Mouse (Mus musculus): ENCODE measurements around the gene P2rx4. TPM values are rescaled to one million over a fixed set of nuclear protein-coding genes. Genes with fewer than 3 reads are reported as not detected.

P2rx4 gene
- polyA plus RNA-seq, 1 experiment from 2014 or later: 20.8 TPM

GRCm38 (mm10) chr5:122700109-122700836 lies 7.1 kb upstream of the P2rx4 start:
- Histone ChIP-seq H3K4me1 (ENCODE audit: control insufficient read depth, insufficient read depth, low read depth, low read length) (no peaks in the 10 kb centered on the region), H3K9ac (ENCODE audit: low read depth, low read length) (no peak overlapping the region), H3K27ac (ENCODE audit: low read depth, low read length) (no peak overlapping the region), H3K36me3 (ENCODE audit: control insufficient read depth, insufficient read depth, low read length) (no peaks in the 10 kb centered on the region), H3K9me3 (ENCODE audit: control insufficient read depth, low read length) (no peaks in the 10 kb centered on the region), H3K4me2 (ENCODE audit: low read length) (no peak overlapping the region), H3K4me3 (ENCODE audit: low read length) (no peak overlapping the region), H3K27me3 (replicated peaks; ENCODE audit: control insufficient read depth, insufficient read depth, low read length) (no peaks in the 10 kb centered on the region)
- ATAC-seq: no peak
- WGBS: 87% methylated on average over 12 of the region's 12 CpGs

DNA sequence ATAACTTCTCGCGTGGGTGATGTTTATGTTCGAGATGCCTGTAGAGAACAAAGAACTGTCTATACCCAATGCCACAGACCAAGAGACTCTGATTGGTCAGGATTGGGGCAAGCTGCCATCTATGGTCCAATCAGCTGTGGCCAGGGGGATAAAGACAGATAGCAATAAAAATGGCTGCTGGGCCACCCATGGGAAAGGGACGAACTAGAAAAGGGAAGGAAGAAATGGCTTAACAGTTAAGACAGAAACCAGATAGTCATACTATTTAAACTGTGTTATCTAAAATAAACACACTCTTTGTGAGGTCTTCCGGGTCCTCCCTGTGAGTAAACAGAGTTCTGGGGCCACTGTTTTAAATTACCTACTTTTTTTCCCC lies 6.5 kb upstream of the P2rx4 start:
- H3K9ac ChIP-seq (ENCODE audit: low read depth, low read length): no peak overlapping the region
- WGBS: 72% methylated on average over 5 of the region's 5 CpGs
- H3K4me1 ChIP-seq (ENCODE audit: control insufficient read depth, insufficient read depth, low read depth, low read length): no peaks in the 10 kb centered on the region
- H3K27me3 ChIP-seq (replicated peaks; ENCODE audit: control insufficient read depth, insufficient read depth, low read length): no peaks in the 10 kb centered on the region
- no peaks in the 10 kb centered on the region for H3K36me3 ChIP-seq (ENCODE audit: control insufficient read depth, insufficient read depth, low read length)
- H3K4me3 ChIP-seq (ENCODE audit: low read length): no peak overlapping the region
- H3K4me2 ChIP-seq (ENCODE audit: low read length): no peak overlapping the region
- ATAC-seq: no peak
- no peak overlapping the region for H3K27ac ChIP-seq (ENCODE audit: low read depth, low read length)
- no peaks in the 10 kb centered on the region for H3K9me3 ChIP-seq (ENCODE audit: control insufficient read depth, low read length)

DNA sequence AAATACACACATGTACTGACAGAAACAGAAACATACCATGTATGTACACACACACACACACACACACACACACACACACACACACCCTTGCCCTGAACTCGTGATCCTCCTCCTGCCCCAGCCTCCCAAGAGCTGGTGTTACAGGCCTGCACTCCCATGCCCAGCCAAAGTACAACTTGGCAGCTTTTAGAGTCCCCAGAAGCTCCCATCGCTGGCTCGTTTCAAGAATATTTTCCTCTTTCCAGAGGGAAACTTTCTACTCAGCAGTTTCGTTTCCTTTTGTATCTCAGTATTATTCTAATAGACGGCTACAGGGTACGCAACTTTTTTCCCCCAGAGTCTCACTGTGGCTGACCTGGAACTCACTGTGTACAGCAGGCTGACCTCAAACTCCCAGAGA lies 5.2 kb upstream of the P2rx4 start:
- ATAC-seq: no peak
- H3K9me3 ChIP-seq (ENCODE audit: control insufficient read depth, low read length): no peaks in the 10 kb centered on the region
- 76% methylated on average over 6 of the region's 6 CpGs for WGBS

GRCm38 (mm10) chr5:122703574-122703973 lies 3.8 kb upstream of the P2rx4 start:
- H3K4me2 ChIP-seq (ENCODE audit: low read length): no peak overlapping the region
- 87% methylated on average over 2 of the region's 2 CpGs for WGBS
- H3K36me3 ChIP-seq (ENCODE audit: control insufficient read depth, insufficient read depth, low read length): no peaks in the 10 kb centered on the region
- H3K27ac ChIP-seq (ENCODE audit: low read depth, low read length): no peak overlapping the region
- peaks cover 11% of the 10 kb centered on the region for H3K4me1 ChIP-seq (ENCODE audit: control insufficient read depth, insufficient read depth, low read depth, low read length)
- H3K9ac ChIP-seq (ENCODE audit: low read depth, low read length): no peak overlapping the region
- no peak overlapping the region for H3K4me3 ChIP-seq (ENCODE audit: low read length)
- H3K27me3 ChIP-seq (replicated peaks; ENCODE audit: control insufficient read depth, insufficient read depth, low read length): no peaks in the 10 kb centered on the region
- no peaks in the 10 kb centered on the region for H3K9me3 ChIP-seq (ENCODE audit: control insufficient read depth, low read length)
- no peak for ATAC-seq

More for the DNA sequence above, 5.2 kb upstream of the P2rx4 start:
- no peak overlapping the region for H3K4me2 ChIP-seq (ENCODE audit: low read length)
- no peaks in the 10 kb centered on the region for H3K36me3 ChIP-seq (ENCODE audit: control insufficient read depth, insufficient read depth, low read length)
- H3K4me3 ChIP-seq (ENCODE audit: low read length): no peak overlapping the region
- H3K4me1 ChIP-seq (ENCODE audit: control insufficient read depth, insufficient read depth, low read depth, low read length): peaks cover 6% of the 10 kb centered on the region
- H3K27ac ChIP-seq (ENCODE audit: low read depth, low read length): no peak overlapping the region
- H3K27me3 ChIP-seq (replicated peaks; ENCODE audit: control insufficient read depth, insufficient read depth, low read length): no peaks in the 10 kb centered on the region
- H3K9ac ChIP-seq (ENCODE audit: low read depth, low read length): no peak overlapping the region

DNA sequence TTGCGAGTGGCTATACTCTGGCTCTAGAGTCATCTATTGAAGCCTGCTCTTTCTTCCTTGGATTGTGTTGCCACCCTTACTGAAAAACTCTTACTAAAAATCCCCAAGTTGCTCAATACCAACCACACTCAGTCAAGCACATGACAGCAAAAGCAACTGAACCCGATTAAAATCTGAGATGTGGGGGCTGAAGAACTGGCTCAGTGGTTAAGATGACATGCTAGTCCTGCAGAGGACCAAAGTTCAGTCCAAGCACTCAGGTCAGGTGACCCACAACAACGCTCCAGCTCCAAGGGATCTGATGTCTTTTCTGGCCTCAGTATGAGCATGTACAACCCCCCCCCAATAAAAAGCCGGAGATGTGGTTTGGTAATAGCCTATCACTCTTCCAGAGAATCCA lies 2.8 kb upstream of the P2rx4 start:
- 92% methylated on average over 4 of the region's 4 CpGs for WGBS
- H3K36me3 ChIP-seq (ENCODE audit: control insufficient read depth, insufficient read depth, low read length): no peaks in the 10 kb centered on the region

GRCm38 (mm10) chr5:122705174-122705573 lies 2.2 kb upstream of the P2rx4 start:
- no peak overlapping the region for H3K4me2 ChIP-seq (ENCODE audit: low read length)
- no peaks in the 10 kb centered on the region for H3K9me3 ChIP-seq (ENCODE audit: control insufficient read depth, low read length)
- WGBS: 78% methylated on average over 3 of the region's 3 CpGs
- no peak overlapping the region for H3K27ac ChIP-seq (ENCODE audit: low read depth, low read length)
- H3K4me1 ChIP-seq (ENCODE audit: control insufficient read depth, insufficient read depth, low read depth, low read length): peaks cover 11% of the 10 kb centered on the region
- no peaks in the 10 kb centered on the region for H3K27me3 ChIP-seq (replicated peaks; ENCODE audit: control insufficient read depth, insufficient read depth, low read length)
- no peak overlapping the region for H3K4me3 ChIP-seq (ENCODE audit: low read length)
- no peaks in the 10 kb centered on the region for H3K36me3 ChIP-seq (ENCODE audit: control insufficient read depth, insufficient read depth, low read length)
- no peak for ATAC-seq
- H3K9ac ChIP-seq (ENCODE audit: low read depth, low read length): no peak overlapping the region

More for the DNA sequence above, 2.8 kb upstream of the P2rx4 start:
- no peaks in the 10 kb centered on the region for H3K9me3 ChIP-seq (ENCODE audit: control insufficient read depth, low read length)
- H3K27ac ChIP-seq (ENCODE audit: low read depth, low read length): no peak overlapping the region
- no peak overlapping the region for H3K4me2 ChIP-seq (ENCODE audit: low read length)
- no peak overlapping the region for H3K9ac ChIP-seq (ENCODE audit: low read depth, low read length)
- no peaks in the 10 kb centered on the region for H3K27me3 ChIP-seq (replicated peaks; ENCODE audit: control insufficient read depth, insufficient read depth, low read length)
- H3K4me3 ChIP-seq (ENCODE audit: low read length): no peak overlapping the region
- no peak for ATAC-seq
- peaks cover 11% of the 10 kb centered on the region for H3K4me1 ChIP-seq (ENCODE audit: control insufficient read depth, insufficient read depth, low read depth, low read length)

GRCm38 (mm10) chr5:122706917-122707275 lies 448 bp upstream of the P2rx4 start:
- Histone ChIP-seq H3K9me3 (ENCODE audit: control insufficient read depth, low read length) (no peaks in the 10 kb centered on the region), H3K36me3 (ENCODE audit: control insufficient read depth, insufficient read depth, low read length) (no peaks in the 10 kb centered on the region), H3K27ac (ENCODE audit: low read depth, low read length) (peak overlapping the region; percentile 91), H3K4me2 (ENCODE audit: low read length) (peak overlapping the region; percentile 91), H3K4me3 (ENCODE audit: low read length) (peak overlapping the region; percentile 73), H3K27me3 (replicated peaks; ENCODE audit: control insufficient read depth, insufficient read depth, low read length) (no peaks in the 10 kb centered on the region), H3K9ac (ENCODE audit: low read depth, low read length) (peak overlapping the region; percentile 89), H3K4me1 (ENCODE audit: control insufficient read depth, insufficient read depth, low read depth, low read length) (peaks cover 11% of the 10 kb centered on the region)
- 49% methylated on average over 5 of the region's 5 CpGs for WGBS
- peak; percentile 51 for ATAC-seq

DNA sequence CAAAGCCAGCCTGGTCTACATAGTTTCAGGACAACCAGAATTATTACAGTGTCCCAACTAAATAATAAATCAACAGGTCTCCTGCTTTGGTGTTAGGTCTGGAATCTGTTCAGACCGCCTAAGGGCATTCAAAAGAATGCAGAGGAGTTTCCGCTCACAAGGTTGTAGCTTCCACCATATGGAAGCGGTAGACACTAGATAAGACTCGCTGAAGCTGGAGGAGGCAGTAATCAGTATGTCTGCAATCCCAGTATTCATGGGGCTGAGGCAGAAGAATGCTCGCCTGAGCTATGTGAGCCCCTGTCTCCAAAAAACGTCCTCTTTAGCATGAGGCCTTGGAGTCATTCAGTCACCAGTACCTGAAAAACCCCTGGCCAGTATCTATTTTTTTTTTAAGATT lies 1.5 kb downstream of the P2rx4 start:
- no peak for ATAC-seq
- Histone ChIP-seq H3K4me3 (ENCODE audit: low read length) (no peak overlapping the region), H3K27me3 (replicated peaks; ENCODE audit: control insufficient read depth, insufficient read depth, low read length) (no peaks in the 10 kb centered on the region), H3K36me3 (ENCODE audit: control insufficient read depth, insufficient read depth, low read length) (no peaks in the 10 kb centered on the region), H3K27ac (ENCODE audit: low read depth, low read length) (no peak overlapping the region), H3K4me2 (ENCODE audit: low read length) (peak overlapping the region; percentile 91; the same call in 1 of the 2 replicates), H3K4me1 (ENCODE audit: control insufficient read depth, insufficient read depth, low read depth, low read length) (peaks cover 11% of the 10 kb centered on the region), H3K9me3 (ENCODE audit: control insufficient read depth, low read length) (no peaks in the 10 kb centered on the region), H3K9ac (ENCODE audit: low read depth, low read length) (no peak overlapping the region)
- 91% methylated on average over 6 of the region's 6 CpGs for WGBS

DNA sequence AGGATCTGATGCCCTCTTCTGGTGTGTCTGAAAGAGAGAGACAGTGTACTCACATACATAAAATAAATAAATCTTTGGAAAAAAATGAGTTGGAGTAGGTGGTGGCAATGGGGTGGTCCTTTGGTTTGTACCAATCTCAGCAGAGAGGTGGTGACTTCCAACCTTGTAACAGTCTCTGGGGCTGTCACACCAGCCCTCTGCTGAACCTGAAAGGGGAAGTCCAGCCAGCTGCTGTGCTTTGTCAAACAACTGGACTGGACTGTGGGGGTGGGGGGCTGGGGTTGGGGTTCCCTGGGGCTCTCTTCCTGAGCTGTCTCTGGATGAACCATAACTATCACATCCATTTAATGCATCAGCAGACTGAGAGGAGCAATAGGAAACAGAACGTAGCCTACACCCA lies 8.4 kb downstream of the P2rx4 start:
- ATAC-seq: no peak
- 74% methylated on average over 1 of the region's 1 CpGs for WGBS
- no peaks in the 10 kb centered on the region for H3K9me3 ChIP-seq (ENCODE audit: control insufficient read depth, low read length)

More for the DNA sequence above, 8.4 kb downstream of the P2rx4 start:
- Histone ChIP-seq H3K9ac (ENCODE audit: low read depth, low read length) (no peak overlapping the region), H3K4me2 (ENCODE audit: low read length) (no peak overlapping the region), H3K4me1 (ENCODE audit: control insufficient read depth, insufficient read depth, low read depth, low read length) (no peaks in the 10 kb centered on the region), H3K27ac (ENCODE audit: low read depth, low read length) (no peak overlapping the region), H3K27me3 (replicated peaks; ENCODE audit: control insufficient read depth, insufficient read depth, low read length) (no peaks in the 10 kb centered on the region), H3K36me3 (ENCODE audit: control insufficient read depth, insufficient read depth, low read length) (no peaks in the 10 kb centered on the region), H3K4me3 (ENCODE audit: low read length) (no peak overlapping the region)
